Mouse (Mus musculus): ENCODE measurements around the gene Cdc42se1. TPM values are rescaled to one million over a fixed set of nuclear protein-coding genes. Genes with fewer than 3 reads are reported as not detected.

The Cdc42se1 gene
- total RNA-seq, 2 experiments from 2014 or later: 62.8 to 75.0 TPM

DNA sequence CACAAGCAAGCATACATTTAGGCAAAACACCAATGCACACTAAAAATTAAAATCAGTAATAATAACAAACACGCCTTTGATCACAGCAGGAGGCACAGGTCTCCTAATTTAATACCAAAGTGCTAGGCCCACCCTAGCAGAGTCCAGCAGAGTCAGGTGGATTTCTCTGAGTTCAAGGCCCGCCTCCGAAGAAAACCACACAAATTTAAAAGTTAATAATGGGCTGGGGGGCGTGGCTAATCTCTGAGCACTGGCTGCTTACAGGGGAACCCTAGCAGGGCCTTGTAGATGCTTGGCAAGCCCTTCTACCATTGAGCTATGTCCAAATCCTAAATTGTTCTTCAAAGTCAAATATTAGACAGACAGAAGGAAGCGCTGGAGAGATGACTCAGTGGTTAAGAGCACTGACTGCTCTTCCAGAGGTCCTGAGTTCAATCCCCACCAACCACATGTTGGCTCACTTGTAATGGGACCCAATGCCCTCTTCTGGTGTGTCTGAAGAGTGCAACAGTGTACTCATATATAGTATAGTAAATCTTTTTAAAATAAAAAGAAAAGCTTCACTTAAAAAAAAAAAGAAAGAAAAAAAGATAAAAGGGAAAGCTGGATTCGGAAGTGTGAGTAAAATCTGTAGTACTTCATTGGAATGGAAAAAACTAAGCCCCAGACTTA lies 9.9 kb upstream of the Cdc42se1 start:
- no peak for DNase-seq (ENCODE audit: low spot score in 2 of 2)

DNA sequence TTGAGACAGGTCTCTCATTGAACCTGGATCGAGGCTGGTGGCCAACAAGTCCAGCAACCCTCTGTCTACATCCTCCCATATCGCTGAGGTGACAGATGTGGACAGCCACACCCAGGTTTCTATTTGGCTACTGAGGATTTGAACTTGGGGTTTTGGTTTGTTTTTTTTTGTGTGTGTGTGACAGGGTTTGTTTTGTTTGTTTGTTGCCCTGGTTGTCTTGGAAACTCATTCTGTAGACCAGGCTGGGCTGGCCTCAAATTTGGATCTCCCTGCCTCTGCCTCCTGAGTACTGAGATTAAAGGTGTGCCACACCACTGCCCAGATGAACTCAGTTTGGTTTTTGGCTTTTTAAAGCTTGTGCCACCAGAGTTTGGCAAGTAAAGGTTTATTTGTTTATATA lies 5.5 kb upstream of the Cdc42se1 start:
- DNase-seq (ENCODE audit: low spot score in 2 of 2): no peak

DNA sequence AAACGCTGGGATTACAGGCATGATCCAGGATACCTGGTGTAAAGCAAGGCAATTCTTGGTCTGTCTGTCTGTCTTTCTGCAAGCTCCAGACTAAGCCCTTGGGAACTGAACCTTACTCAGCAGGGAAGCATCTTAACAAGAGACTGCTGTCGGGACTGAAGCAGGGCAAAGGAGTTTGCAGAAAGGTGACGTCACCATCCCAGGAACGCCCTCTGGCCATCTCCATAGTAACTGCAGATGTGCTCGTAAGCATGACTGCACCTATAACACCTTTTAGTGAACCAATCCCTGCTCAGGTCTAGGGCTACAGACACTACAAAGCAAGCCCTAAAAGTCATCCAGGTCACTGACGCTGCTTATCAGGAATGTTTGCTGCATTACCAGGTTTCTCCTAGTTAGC lies 4.2 kb upstream of the Cdc42se1 start:
- no peak for DNase-seq (ENCODE audit: low spot score in 2 of 2)

DNA sequence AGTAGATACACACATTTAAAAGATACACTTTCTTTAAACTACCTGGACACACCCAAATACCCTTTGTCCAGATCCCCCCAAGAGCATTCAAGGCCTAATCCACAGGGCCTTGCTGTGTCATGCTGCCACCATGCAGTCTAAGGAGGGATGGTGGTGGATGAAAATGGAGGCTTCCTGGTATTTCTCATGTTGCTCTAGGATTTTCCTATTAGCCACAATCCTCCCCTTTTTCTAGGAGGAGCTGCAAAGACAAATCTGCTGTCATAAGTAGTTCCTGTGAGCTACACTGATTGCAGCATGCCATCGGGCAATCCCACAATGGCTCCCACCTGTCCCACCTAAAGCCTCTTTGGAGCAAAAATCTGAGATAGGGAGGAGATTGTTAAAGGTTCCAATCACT lies 1.3 kb upstream of the Cdc42se1 start:
- no peak for DNase-seq (ENCODE audit: low spot score in 2 of 2)

DNA sequence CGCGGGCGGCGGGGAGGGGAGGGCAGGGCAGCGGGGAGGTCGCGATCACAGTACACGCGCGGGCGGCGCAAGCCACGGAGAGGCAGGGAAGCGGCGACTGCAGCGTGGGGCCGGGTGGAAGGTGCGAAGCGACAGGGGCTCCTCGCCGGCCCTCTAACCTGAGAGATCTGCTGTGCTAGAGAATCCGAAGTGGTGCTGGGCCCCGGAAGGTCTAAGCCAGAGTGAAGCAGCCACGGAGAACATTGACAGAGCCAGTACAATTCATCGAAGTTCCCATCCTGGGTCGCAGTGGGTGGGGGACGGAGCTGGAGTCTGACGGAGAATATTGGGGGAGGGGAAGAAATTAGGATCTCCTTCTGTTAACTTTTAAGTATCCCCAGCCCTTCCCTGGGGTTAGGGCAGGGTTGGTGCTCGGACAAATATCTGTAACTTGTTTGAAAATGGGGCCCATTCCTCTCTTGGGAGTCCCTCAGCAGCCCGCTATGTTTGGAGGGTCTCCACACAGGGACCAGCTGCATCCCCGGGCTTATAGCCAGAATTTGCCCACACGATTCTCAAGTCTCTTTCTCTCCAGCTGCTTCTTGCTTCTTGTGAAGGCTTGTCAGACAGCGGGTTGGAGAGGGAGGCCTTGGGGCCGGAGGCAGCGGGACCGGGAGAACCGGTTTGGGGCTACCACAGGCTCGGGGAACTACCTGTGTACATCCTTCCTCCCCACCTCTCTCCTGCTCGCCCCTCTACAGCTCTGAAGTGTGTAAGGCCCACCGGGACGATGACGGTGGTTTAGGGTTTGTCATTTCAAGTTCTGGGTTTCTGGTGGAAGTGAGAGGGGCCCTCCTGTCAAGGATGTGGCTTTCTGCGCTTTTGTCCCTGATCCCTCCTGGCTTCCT lies 605 bp downstream of the Cdc42se1 start:
- peak; percentile 36 to 38 for DNase-seq (ENCODE audit: low spot score in 2 of 2)

DNA sequence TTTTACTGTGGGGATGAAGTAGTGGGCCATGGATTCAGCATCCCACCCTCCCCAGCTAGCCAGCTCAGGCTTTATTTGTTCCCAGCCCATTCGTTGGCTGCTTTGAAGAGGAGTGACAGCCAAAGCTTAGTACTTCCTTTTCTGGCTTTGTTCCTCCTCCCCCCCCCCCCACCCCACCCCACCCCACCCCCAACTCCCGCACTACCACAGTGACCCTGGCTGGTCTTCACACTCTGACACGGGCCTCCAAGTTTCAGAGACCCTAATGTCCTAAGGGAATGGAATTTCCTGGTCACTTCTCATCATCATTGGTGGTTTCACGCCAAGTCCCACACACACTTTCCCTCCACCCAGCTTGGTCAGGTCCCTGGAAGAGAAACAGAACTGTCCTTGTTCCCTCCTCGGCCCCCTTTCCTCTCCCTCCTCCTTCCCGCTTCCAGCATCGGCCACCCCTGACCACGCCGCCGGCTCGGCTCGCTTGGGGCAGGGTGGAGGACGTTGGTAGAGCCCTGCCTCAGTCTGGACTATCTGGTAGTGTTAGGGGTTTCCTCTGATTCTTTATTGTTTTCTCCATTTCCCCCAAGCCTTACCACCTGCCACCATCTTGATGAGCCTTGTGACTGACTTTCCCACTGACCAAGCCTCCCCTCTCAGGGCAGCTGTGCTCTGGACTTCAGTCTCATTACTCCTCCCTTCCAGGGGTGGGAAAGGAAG lies 1.4 kb downstream of the Cdc42se1 start:
- DNase-seq (ENCODE audit: low spot score in 2 of 2): peak; percentile 38 to 47

DNA sequence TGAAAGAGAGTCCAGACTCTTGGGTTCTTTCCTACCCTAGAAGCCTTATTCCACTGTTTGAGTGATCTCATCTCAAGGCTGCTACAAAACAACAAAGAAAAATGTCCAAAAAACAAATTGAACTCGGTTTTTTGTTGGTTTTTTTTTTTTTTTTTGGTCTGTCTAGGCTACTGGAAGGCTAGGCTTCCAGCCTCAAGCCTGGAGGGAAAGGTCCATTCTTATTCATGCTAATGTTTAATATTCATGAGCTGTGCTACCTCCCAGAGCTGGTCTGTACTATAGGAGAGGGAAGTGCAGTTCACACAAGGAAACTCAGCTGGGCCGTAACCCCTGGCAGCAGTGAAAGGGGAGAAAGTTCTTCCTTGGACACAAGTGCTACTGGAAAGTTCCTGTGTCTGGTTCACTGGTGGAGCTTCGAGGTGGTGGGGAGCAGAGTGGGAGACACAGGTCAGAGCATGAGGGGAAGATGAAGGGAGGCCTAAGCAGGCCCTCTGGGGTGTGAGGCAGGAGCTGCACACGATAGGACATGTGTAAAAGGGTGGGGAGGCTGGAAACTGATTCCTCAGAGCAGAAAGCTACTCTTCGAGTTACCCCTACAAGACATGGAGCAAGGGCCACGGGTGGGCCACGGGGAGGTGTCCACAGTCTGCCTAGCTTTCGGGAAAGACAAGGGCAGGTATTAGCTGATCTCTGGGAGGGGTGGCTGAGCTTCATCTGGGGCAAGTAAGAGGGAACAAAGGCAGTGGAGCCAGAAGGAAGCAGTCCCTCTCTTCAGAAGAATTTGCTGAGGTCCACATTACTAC lies 2.2 kb downstream of the Cdc42se1 start:
- DNase-seq (ENCODE audit: low spot score in 2 of 2): no peak

DNA sequence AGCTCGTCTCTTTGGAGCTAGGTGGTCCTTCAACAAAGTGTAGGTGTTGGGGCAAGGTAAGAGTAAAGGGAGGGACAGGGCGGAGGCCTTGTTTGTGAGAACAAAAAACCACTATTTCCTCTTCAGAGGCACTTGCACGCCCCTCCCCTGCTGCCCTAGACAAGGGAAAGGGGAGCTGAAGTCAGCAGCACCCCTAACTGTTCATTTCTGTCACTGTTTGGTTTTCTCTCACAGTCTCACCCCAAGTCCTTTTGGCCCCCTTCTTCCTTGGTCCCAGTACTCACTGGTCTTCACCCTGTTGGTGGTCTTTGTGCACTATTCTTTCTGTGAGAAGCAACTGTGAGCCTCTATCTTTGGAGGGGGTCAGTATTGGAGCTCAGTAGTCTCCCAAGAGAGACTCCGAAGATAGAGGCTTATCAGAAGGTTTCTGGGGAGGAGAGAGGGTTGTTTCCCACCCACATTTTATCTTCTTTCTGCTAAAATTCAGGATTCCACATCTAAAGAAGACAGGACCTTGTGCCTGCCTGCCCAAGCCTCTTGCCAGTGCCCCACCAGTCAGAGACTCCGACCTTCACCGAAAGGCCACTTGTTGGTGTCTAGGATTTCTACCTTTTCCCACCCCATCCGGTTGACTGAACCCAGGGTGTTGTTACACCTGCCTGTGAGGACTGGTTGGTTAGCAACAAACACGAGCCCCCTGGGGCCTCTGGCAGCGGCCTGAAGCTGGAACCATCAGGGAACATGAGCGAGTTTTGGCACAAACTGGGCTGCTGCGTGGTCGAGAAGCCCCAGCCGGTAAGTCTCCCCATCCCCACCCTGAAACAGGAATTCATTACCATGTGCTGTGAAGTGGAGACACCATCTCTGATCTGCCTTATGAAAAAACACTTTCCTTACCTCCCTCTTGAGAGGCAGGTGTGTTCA lies 3.0 kb downstream of the Cdc42se1 start, which contains the start of gene Mllt11:
Mllt11 (minus strand) TSS at position 874 of the 924 bp plus-strand sequence.
- no peak for DNase-seq (ENCODE audit: low spot score in 2 of 2)

DNA sequence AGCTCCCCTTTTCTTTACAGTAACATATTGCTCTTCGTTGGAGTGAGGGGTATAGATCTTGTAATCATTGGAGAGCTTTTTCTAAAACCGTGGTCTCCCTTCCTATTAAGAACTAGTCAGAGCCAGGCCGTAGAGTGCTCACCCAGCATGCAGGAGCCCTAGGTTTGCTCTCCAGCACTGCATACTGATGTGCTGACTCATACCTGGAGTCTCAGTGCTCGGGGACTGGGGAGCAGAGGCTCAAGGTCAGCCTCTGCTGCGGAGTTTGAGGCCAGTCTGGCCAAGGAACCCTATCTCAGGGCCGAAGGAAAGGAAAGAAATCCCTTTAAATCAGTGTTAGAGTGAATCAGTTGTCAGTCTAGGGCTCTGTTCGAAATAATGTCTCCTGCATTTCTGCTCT lies 4.2 kb downstream of the Cdc42se1 start:
- peak; percentile 40 to 54 for DNase-seq (ENCODE audit: low spot score in 2 of 2)

DNA sequence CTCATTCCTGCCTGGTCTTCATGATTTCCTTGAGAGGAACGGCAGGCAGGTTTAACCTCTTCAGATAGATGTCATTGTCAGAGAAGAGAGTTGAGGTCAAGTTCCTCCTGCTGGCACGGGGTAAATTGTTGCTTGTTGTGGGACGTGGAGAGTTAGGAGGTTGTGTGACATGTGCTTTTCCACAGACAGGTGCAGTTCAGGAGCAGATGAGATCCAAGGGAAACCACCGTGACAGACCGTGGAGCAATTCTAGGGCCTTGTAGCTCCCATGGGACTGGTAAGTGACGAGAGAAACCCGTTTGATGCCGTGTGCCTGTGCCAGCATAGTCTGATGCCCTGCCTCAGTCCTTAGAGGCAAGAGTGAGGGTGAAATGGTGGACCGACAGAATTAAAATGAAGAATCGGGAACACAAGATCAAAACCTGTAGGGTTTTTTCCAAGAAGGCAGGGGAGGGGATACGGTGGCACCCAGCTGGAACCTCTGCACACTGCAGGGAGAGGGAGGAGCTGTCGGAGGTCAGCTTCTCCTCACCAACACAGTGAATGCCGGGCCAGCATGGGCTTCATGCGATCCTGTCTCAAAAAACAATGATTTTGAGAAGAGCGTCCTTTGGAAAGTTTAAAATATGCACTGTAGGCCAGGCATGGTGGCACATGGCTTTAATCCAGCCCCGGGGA lies 4.9 kb downstream of the Cdc42se1 start:
- DNase-seq (ENCODE audit: low spot score in 2 of 2): no peak

DNA sequence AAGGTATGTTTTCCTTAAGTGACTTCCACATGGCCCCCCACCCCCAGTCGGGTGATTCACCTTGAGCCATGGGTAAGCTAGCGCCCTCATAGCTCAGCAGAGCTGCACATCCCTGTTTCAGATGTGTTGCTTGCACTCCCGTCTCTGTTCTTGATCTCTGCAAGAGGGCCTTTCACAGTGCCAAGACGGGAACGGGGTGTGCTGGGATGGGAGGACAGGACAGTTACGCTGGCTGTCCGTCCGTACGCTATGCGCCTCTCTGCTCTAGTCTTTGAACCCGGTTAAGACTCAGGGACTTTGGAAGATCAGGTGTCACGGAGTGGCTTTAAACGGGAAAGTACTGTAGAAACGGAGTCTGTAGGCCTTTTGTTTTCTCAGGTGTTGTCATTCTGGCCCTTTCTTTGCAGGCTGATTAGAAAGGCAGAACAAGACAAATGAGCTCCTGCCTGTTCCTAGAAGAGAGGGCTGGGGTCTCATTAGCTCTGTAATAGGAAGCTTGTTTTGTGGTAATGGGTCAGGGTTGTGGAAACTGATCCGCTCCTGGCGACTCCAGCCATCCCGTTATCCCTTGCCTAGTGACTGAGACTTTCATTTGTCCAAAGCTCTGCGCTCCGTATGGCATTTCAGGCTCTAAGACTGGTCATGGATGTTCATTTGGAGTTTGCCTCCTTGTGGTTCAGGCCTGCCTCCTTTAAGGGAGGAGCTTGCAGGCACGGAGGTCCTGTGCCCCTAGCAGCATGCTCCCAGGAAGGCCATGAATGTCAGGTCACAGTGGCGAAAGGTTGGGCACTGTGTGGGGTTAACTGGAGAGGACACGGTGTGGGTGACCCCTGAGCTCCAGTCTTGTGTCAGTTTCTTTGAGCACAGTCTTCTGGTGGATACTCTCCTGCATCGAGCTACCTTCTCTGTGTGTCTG lies 7.1 kb downstream of the Cdc42se1 start:
- no peak for DNase-seq (ENCODE audit: low spot score in 2 of 2)

DNA sequence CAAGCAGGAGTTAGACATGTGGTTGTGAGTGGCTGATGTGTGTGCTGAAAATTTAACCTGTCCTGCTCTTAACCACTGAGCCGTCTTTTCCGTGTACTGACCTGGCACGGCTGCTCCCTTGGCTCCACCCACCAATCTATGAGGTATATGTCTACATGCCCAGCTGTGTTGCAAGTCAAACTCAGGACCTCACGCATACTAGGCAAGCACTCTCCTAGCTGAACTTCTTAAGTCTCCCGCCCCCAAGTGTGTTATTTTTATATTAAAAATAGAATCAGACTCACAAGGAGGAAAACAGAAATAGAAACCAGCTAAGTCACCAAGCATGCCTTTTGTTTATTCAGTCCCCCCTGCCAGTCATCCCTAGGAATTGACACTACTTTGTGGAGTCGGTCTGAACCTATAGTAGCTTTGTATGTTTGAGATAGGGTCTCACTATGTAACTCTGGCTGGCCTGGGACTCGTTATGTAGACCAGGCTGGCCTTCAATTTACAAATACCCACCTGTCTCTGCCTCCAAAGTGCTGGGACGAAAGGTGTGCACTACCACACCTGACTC lies 9.1 kb downstream of the Cdc42se1 start:
- DNase-seq (ENCODE audit: low spot score in 2 of 2): no peak

DNA sequence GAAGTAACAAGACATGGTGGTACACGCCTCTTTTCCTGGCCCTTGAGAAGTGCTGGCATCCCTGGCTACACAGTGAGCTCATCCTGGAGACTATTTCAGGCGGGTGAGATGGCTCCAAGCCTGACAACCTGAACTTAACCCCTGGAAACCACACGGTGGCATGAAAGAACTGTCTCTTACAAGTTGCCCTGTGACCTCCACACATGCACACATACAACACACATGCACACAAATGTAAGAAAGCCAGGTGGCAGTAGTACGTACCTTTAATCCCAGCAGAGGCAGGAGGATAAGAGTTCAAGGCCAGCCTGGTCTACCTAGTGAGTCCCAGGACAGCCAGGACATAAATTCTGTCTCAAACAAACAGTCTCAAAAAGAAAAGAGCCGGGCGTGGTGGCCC lies 10.5 kb downstream of the Cdc42se1 start:
- DNase-seq (ENCODE audit: low spot score in 2 of 2): no peak

DNA sequence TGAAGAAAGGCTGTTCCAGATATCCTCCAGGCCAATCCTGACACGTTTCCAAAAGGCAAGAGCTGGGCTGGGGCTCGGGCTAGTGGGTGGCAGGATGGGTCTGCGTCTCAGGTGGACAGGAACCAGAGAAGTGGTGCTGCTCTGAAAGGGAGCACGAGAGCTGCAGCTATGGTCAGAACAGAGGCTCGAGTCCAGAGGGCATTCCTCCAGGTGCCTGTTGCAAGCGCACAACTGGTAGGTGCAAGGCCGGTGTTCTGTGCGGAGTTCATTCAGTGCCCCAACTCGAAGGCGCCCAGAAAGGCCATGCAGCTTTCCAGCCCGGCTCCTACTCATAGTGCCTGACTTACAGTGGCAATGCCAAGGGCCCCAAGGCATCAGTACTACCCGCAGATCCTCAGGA lies 11.4 kb downstream of the Cdc42se1 start:
- no peak for DNase-seq (ENCODE audit: low spot score in 2 of 2)

DNA sequence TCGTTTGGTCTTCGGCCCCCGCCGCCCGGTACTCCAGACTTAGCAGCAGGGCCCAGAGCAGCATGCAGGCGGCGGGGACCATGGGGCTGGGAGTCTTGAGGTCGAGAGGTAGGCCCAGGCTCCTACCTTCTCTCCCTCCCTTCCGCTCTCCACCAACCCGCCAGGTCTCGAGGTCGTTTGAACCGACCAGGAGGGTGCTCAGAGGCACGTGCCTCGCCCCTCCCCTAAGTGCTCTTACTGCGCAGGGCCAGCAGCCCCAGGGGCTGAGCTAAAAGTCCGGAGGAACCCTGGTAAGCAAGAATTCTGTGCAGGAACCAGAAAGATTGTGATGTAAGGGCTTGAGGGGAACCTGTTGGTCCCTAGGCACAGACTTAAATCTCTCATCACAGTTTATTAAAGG lies 12.4 kb downstream of the Cdc42se1 start:
- no peak for DNase-seq (ENCODE audit: low spot score in 2 of 2)

DNA sequence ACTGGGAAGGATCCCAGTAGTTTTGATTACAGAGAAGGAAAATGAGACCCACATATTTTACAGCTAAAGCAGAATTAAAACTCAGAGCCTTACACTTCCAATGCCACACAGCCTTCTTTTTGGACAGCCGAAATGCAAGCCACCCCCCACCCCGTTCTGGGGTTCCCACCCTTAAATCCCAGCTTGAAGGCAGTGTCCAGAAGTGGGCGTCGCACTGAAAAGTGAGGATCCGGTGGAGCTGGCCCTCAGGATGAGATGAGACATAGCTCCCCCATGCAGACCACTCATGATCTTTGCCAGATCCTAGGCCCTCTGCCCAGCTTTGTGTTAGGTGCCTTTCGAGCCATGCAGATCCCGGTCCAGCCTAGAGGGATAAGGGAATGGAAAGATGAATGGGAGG lies 13.0 kb downstream of the Cdc42se1 start, which contains the start of gene Gm128:
Gm128 (minus strand) TSS at position 101 of the 400 bp plus-strand sequence.
- no peak for DNase-seq (ENCODE audit: low spot score in 2 of 2)

DNA sequence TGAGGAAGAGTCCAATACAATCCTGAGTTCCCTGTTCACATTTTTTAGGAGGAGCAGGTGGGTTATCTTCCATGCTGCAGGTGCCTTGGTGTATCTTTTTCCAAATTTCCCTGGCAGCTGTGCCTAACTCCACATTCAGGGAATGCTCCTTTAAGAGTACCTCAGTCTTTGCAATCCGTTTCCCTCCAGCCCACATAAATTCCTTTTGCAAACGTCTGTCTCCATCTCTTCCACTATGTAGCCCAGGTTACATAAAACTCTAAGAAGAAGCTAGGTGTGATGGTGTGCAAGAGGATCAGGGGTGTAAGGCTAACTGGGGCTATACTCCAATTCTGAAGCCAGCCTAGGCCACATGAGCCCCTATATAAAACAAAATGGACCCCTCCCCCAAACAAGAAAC lies 14.6 kb downstream of the Cdc42se1 start:
- DNase-seq (ENCODE audit: low spot score in 2 of 2): no peak

Measured in adrenal gland, adult 18-20 months (tissue).